Comparison of ENCODE assay signal across 9 mouse cellular contexts in the genomic region with DNA sequence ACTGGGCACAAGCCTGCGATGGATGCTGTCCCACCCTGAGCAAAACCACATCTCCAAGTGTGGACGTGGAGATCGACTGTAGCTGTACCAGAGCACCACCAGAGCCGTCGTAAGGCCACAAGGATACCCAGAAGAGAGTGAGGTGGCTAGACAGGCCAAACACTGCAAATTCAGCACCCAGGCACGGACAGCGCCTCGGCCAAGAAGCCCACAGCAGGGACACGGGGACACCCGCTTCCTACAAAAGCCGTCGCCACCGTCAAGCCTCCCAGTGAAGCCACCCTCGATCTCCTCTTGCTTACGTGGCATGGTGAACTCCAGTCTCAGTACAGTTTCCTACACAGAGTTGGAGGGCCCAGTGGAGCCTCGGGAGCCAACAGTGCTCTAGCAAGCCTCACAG. TPM values are rescaled to one million over a fixed set of nuclear protein-coding genes. Genes with fewer than 3 reads are reported as not detected.
DNase-seq lines count a peak whose midpoint lies in the region; ATAC-seq and TF ChIP-seq lines count a peak whose summit lies in the region.
"Had no signal": no experiment of that assay in that cellular context is flagged by ENCODE, and none has a peak within 500 bp of the region (broad histone marks: within the 10 kb centered on the region; RNA-seq: fewer than 3 reads in every experiment).

No protein-coding gene starts in this region.

- no peaks in the 10 kb centered on the region for H3K4me1 ChIP-seq in intestine, embryonic 14.5 days (replicated peaks; ENCODE audit: control insufficient read depth, insufficient read depth, low read length)
- no peaks in the 10 kb centered on the region for H3K4me1 ChIP-seq in intestine, postnatal 0 days (replicated peaks; ENCODE audit: control insufficient read depth, insufficient read depth, low read length)

- no peak overlapping the region for H3K27ac ChIP-seq in intestine, embryonic 14.5 days (ENCODE audit: low read depth)
- H3K27ac ChIP-seq in intestine, postnatal 0 days (ENCODE audit: low read depth, low read length): no peak overlapping the region

- no peak for ATAC-seq in intestine, embryonic 14.5 days (replicated peaks; ENCODE audit: low FRiP score, low TSS enrichment, low read depth)
- no peak for ATAC-seq in intestine, postnatal 0 days
- ATAC-seq: Patski had no signal

- peaks cover 2% of the 10 kb centered on the region for H3K36me3 ChIP-seq in intestine, embryonic 14.5 days (ENCODE audit: control insufficient read depth, insufficient read depth, low read length)
- H3K36me3 ChIP-seq in intestine, postnatal 0 days (ENCODE audit: control insufficient read depth, insufficient read depth): peaks cover 6% of the 10 kb centered on the region

- no peak overlapping the region for H3K4me2 ChIP-seq in intestine, embryonic 14.5 days (ENCODE audit: low read length)
- H3K4me2 ChIP-seq in intestine, postnatal 0 days (replicated peaks; ENCODE audit: low read depth): no peak overlapping the region

- H3K27me3 ChIP-seq in intestine, embryonic 14.5 days (replicated peaks; ENCODE audit: control insufficient read depth, insufficient read depth, low read length): peaks cover 79% of the 10 kb centered on the region
- H3K27me3 ChIP-seq in intestine, postnatal 0 days (replicated peaks; ENCODE audit: control insufficient read depth, insufficient read depth, low read length): peaks cover 79% of the 10 kb centered on the region

- 3% methylated on average over 16 of the region's 16 CpGs for WGBS in intestine, embryonic 14.5 days
- WGBS in intestine, postnatal 0 days: 2% methylated on average over 16 of the region's 16 CpGs

- no peak overlapping the region for H3K9ac ChIP-seq in intestine, embryonic 14.5 days (ENCODE audit: low read length)
- no peak overlapping the region for H3K9ac ChIP-seq in intestine, postnatal 0 days (ENCODE audit: low read depth, low read length)

- DNase-seq in intestine, embryonic 14.5 days (ENCODE audit: low spot score): peak; percentile 81
- DNase-seq in Muller cell, postnatal 12 days (ENCODE audit: inconsistent ontology term): peak; percentile 49
- peak; percentile 22 for DNase-seq in c-Kit-positive CD71-positive TER-119-positive erythroid progenitor cells, embryonic 14.5 days (ENCODE audit: low spot score)
- DNase-seq in mesoderm, embryonic 11.5 days (ENCODE audit: low read depth, low spot score): peak; percentile 76
- no peak for DNase-seq in left cerebral cortex, adult 11 months (ENCODE audit: low spot score)
- DNase-seq in frontal cortex, adult 2 months (ENCODE audit: extremely low spot score in 1 of 2, low spot score in 1 of 2): no peak
- no peak for DNase-seq in spleen, adult 18-20 months

- H3K9me3 ChIP-seq in intestine, embryonic 14.5 days (ENCODE audit: control insufficient read depth, low read length): no peaks in the 10 kb centered on the region
- H3K9me3 ChIP-seq in intestine, postnatal 0 days (ENCODE audit: control insufficient read depth): no peaks in the 10 kb centered on the region

- TF ChIP-seq CTCF in intestine, postnatal 0 days (IDR thresholded peaks at IDR 0.05; ENCODE audit: low read depth): no peak

- no peak overlapping the region for H3K4me3 ChIP-seq in intestine, embryonic 14.5 days (ENCODE audit: low read depth, low read length)
- H3K4me3 ChIP-seq in intestine, postnatal 0 days (ENCODE audit: low read depth, low read length): no peak overlapping the region

RNA-seq across cellular contexts. Expression of gene Lhx3, which starts 3.0 kb away (rescaled TPM):
- polyA plus RNA-seq in intestine, embryonic 14.5 days (2014; fragmentation: Nextera tagmentation; extraction: Ambion mirVana): not detected in 2 replicates
- 0.10 TPM in 1 of 2 replicates, not detected in the other for polyA plus RNA-seq in intestine, postnatal 0 days (2015; fragmentation: Nextera tagmentation; extraction: Ambion mirVana)
- 0.13 and 0.22 TPM in 2 replicates for polyA plus RNA-seq in frontal cortex, adult 2 months (2012; rRNA removed)
- polyA plus RNA-seq: Patski had no signal

RNA-seq across cellular contexts. Expression of gene Qsox2, which starts 32.2 kb away (rescaled TPM):
- 23.4 and 24.6 TPM in 2 replicates for polyA plus RNA-seq in intestine, embryonic 14.5 days (2014; fragmentation: Nextera tagmentation; extraction: Ambion mirVana)
- 7.0 and 7.5 TPM in 2 replicates for polyA plus RNA-seq in intestine, postnatal 0 days (2015; fragmentation: Nextera tagmentation; extraction: Ambion mirVana)
- polyA plus RNA-seq in frontal cortex, adult 2 months (2012; rRNA removed): 25.0 and 26.2 TPM in 2 replicates

Comparison
In these comparisons a context has a peak if more than half of its experiments do, and no peak if none do; other contexts are left out.
1. DNase-seq: peak in intestine, embryonic 14.5 days (single experiment), Muller cell, postnatal 12 days (single experiment), c-Kit-positive CD71-positive TER-119-positive erythroid progenitor cells, embryonic 14.5 days (single experiment) and mesoderm, embryonic 11.5 days (single experiment); none in left cerebral cortex, adult 11 months (single experiment), frontal cortex, adult 2 months (0 of 2) and spleen, adult 18-20 months (0 of 2).